Mouse (Mus musculus): ENCODE data around the gene Ndufs3.

DNA sequence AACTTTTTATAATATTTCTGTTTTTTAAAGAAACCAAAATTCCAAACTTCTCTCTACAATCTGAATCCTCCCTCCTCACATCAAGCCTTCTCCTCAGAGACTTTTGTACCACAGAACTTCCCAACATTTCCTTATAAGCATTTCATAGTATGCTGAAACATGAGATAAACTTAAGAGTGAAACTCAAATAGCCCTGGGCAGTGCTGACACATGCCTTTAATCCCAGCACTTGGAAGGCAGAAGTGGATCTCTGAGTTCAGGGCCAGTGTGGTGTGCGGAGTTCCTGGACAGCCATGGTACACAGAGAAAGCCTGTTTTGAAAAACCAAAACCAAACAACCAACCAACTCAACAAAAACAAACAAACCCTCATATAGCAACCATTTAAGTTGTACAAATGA is 16.6 kb upstream of the Ndufs3 start:
- TF ChIP-seq EP300 (IDR thresholded peaks at IDR 0.05) (no peak), CTCF (IDR thresholded peaks at IDR 0.05) (no peak)

Measured in lung, postnatal 0 days (tissue).